Mouse (Mus musculus): ENCODE results near the gene Dnajc15. TPM values are rescaled to one million over a fixed set of nuclear protein-coding genes. Genes with fewer than 3 reads are reported as not detected.

Gene Dnajc15
- polyA plus RNA-seq, 1 experiment from 2014 or later, result 81.9 TPM

GRCm38 (mm10) chr14:77867601-77868000, 7.3 kb downstream of the Dnajc15 start:
- Histone ChIP-seq H3K4me1 (replicated peaks; ENCODE audit: control insufficient read depth, insufficient read depth, low read length) (no peaks in the 10 kb centered on the region), H3K4me3 (ENCODE audit: low read length) (no peak overlapping the region), H3K9me3 (ENCODE audit: control insufficient read depth, low read length) (no peaks in the 10 kb centered on the region), H3K27ac (ENCODE audit: low read length) (no peak overlapping the region), H3K4me2 (ENCODE audit: low read depth, low read length) (no peak overlapping the region), H3K9ac (ENCODE audit: low read length) (no peak overlapping the region), H3K36me3 (ENCODE audit: control insufficient read depth, insufficient read depth, low read length) (no peaks in the 10 kb centered on the region; the same call in 1 of the 2 replicates), H3K27me3 (ENCODE audit: control insufficient read depth, insufficient read depth, low read depth, low read length) (no peaks in the 10 kb centered on the region)
- 79% methylated on average over 5 of the region's 5 CpGs for WGBS
- no peak for ATAC-seq (ENCODE audit: low read depth)

GRCm38 (mm10) chr14:77864510-77864909, 10.4 kb downstream of the Dnajc15 start:
- H3K4me1 ChIP-seq (replicated peaks; ENCODE audit: control insufficient read depth, insufficient read depth, low read length), result no peaks in the 10 kb centered on the region
- no peak overlapping the region for H3K4me3 ChIP-seq (ENCODE audit: low read length)
- H3K9me3 ChIP-seq (ENCODE audit: control insufficient read depth, low read length), result no peaks in the 10 kb centered on the region
- no peak overlapping the region for H3K4me2 ChIP-seq (ENCODE audit: low read depth, low read length)
- no peak overlapping the region for H3K9ac ChIP-seq (ENCODE audit: low read length)
- WGBS, result 79% methylated on average over 6 of the region's 6 CpGs
- no peak overlapping the region for H3K27ac ChIP-seq (ENCODE audit: low read length)
- no peaks in the 10 kb centered on the region for H3K36me3 ChIP-seq (ENCODE audit: control insufficient read depth, insufficient read depth, low read length)
- no peak for ATAC-seq (ENCODE audit: low read depth)
- no peaks in the 10 kb centered on the region for H3K27me3 ChIP-seq (ENCODE audit: control insufficient read depth, insufficient read depth, low read depth, low read length)

GRCm38 (mm10) chr14:77864051-77864450, 10.9 kb downstream of the Dnajc15 start:
- H3K36me3 ChIP-seq (ENCODE audit: control insufficient read depth, insufficient read depth, low read length), result no peaks in the 10 kb centered on the region
- ATAC-seq (ENCODE audit: low read depth), result no peak
- no peak overlapping the region for H3K4me3 ChIP-seq (ENCODE audit: low read length)
- H3K4me1 ChIP-seq (replicated peaks; ENCODE audit: control insufficient read depth, insufficient read depth, low read length), result no peaks in the 10 kb centered on the region
- no peaks in the 10 kb centered on the region for H3K9me3 ChIP-seq (ENCODE audit: control insufficient read depth, low read length)
- no peaks in the 10 kb centered on the region for H3K27me3 ChIP-seq (ENCODE audit: control insufficient read depth, insufficient read depth, low read depth, low read length)
- H3K9ac ChIP-seq (ENCODE audit: low read length), result no peak overlapping the region
- H3K4me2 ChIP-seq (ENCODE audit: low read depth, low read length), result no peak overlapping the region
- WGBS, result 66% methylated on average over 3 of the region's 3 CpGs
- no peak overlapping the region for H3K27ac ChIP-seq (ENCODE audit: low read length)

GRCm38 (mm10) chr14:77860841-77861560, 13.9 kb downstream of the Dnajc15 start:
- Histone ChIP-seq H3K27me3 (ENCODE audit: control insufficient read depth, insufficient read depth, low read depth, low read length) (no peaks in the 10 kb centered on the region), H3K27ac (ENCODE audit: low read length) (no peak overlapping the region), H3K4me2 (ENCODE audit: low read depth, low read length) (no peak overlapping the region), H3K4me1 (replicated peaks; ENCODE audit: control insufficient read depth, insufficient read depth, low read length) (no peaks in the 10 kb centered on the region), H3K4me3 (ENCODE audit: low read length) (no peak overlapping the region), H3K36me3 (ENCODE audit: control insufficient read depth, insufficient read depth, low read length) (no peaks in the 10 kb centered on the region), H3K9me3 (ENCODE audit: control insufficient read depth, low read length) (no peaks in the 10 kb centered on the region), H3K9ac (ENCODE audit: low read length) (no peak overlapping the region)
- whole genome bisulfite sequencing, result 25% methylated on average over 5 of the region's 5 CpGs
- no peak for ATAC-seq (ENCODE audit: low read depth)

GRCm38 (mm10) chr14:77859894-77860293, 15.0 kb downstream of the Dnajc15 start:
- no peaks in the 10 kb centered on the region for H3K4me1 ChIP-seq (replicated peaks; ENCODE audit: control insufficient read depth, insufficient read depth, low read length)
- H3K4me3 ChIP-seq (ENCODE audit: low read length), result no peak overlapping the region
- no peak overlapping the region for H3K9ac ChIP-seq (ENCODE audit: low read length)
- no peaks in the 10 kb centered on the region for H3K27me3 ChIP-seq (ENCODE audit: control insufficient read depth, insufficient read depth, low read depth, low read length)
- H3K9me3 ChIP-seq (ENCODE audit: control insufficient read depth, low read length), result no peaks in the 10 kb centered on the region
- WGBS, result 100% methylated on average over 1 of the region's 1 CpGs
- no peaks in the 10 kb centered on the region for H3K36me3 ChIP-seq (ENCODE audit: control insufficient read depth, insufficient read depth, low read length)
- no peak overlapping the region for H3K27ac ChIP-seq (ENCODE audit: low read length)
- ATAC-seq (ENCODE audit: low read depth), result no peak
- H3K4me2 ChIP-seq (ENCODE audit: low read depth, low read length), result no peak overlapping the region

DNA sequence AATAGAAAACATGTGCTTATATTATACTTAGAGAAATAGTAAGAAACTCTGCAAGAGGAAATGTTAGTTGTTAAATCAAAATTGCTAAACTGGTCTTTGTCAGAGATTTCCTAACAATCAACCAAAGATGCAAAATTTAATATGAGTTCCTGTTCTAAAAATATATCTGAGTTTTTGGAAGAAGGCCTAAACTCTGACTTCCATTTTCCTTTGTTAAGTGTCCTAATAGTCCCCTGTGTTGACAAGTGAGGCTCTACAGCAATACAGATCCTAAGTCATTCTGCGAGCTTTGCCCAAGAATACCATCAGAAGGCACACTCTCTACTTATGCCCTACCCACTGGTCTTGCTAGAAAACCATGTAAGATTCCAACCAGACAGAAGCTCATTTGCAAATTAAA, 21.0 kb downstream of the Dnajc15 start:
- Histone ChIP-seq H3K4me1 (replicated peaks; ENCODE audit: control insufficient read depth, insufficient read depth, low read length) (no peaks in the 10 kb centered on the region), H3K27ac (ENCODE audit: low read length) (no peak overlapping the region), H3K9me3 (ENCODE audit: control insufficient read depth, low read length) (no peaks in the 10 kb centered on the region), H3K4me2 (ENCODE audit: low read depth, low read length) (no peak overlapping the region), H3K9ac (ENCODE audit: low read length) (no peak overlapping the region), H3K27me3 (ENCODE audit: control insufficient read depth, insufficient read depth, low read depth, low read length) (no peaks in the 10 kb centered on the region), H3K4me3 (ENCODE audit: low read length) (no peak overlapping the region), H3K36me3 (ENCODE audit: control insufficient read depth, insufficient read depth, low read length) (no peaks in the 10 kb centered on the region)
- 74% methylated on average over 1 of the region's 1 CpGs for WGBS
- no peak for ATAC-seq (ENCODE audit: low read depth)

DNA sequence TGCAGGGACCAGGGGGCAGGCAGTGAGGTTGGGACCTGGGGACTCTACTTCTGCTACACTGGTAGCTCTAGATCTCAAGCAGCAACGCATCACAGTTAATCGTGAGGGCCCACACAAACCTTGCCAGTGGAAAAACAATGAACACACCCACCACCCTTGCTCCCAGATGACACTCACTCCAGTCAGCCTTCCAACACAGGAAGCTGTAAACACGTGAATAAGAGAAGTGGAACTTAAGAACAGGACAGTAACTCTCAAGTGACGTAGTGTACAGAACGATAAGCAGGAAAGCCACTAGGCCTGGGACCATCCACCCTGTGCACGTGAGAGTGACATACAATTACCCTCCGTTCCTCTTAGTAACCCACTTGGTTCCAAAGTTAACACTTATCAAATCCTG, 25.1 kb downstream of the Dnajc15 start:
- Histone ChIP-seq H3K9ac (ENCODE audit: low read length) (no peak overlapping the region), H3K9me3 (ENCODE audit: control insufficient read depth, low read length) (no peaks in the 10 kb centered on the region), H3K27me3 (ENCODE audit: control insufficient read depth, insufficient read depth, low read depth, low read length) (no peaks in the 10 kb centered on the region), H3K27ac (ENCODE audit: low read length) (no peak overlapping the region), H3K4me2 (ENCODE audit: low read depth, low read length) (no peak overlapping the region), H3K36me3 (ENCODE audit: control insufficient read depth, insufficient read depth, low read length) (no peaks in the 10 kb centered on the region), H3K4me3 (ENCODE audit: low read length) (no peak overlapping the region), H3K4me1 (replicated peaks; ENCODE audit: control insufficient read depth, insufficient read depth, low read length) (no peaks in the 10 kb centered on the region)
- no peak for ATAC-seq (ENCODE audit: low read depth)
- 70% methylated on average over 7 of the region's 7 CpGs for WGBS

GRCm38 (mm10) chr14:77848349-77848748, 26.6 kb downstream of the Dnajc15 start:
- no peak for ATAC-seq (ENCODE audit: low read depth)
- Histone ChIP-seq H3K9me3 (ENCODE audit: control insufficient read depth, low read length) (no peaks in the 10 kb centered on the region), H3K27me3 (ENCODE audit: control insufficient read depth, insufficient read depth, low read depth, low read length) (no peaks in the 10 kb centered on the region), H3K27ac (ENCODE audit: low read length) (no peak overlapping the region), H3K9ac (ENCODE audit: low read length) (no peak overlapping the region), H3K4me1 (replicated peaks; ENCODE audit: control insufficient read depth, insufficient read depth, low read length) (no peaks in the 10 kb centered on the region), H3K4me3 (ENCODE audit: low read length) (no peak overlapping the region), H3K36me3 (ENCODE audit: control insufficient read depth, insufficient read depth, low read length) (no peaks in the 10 kb centered on the region), H3K4me2 (ENCODE audit: low read depth, low read length) (no peak overlapping the region)
- 65% methylated on average over 1 of the region's 1 CpGs for WGBS

DNA sequence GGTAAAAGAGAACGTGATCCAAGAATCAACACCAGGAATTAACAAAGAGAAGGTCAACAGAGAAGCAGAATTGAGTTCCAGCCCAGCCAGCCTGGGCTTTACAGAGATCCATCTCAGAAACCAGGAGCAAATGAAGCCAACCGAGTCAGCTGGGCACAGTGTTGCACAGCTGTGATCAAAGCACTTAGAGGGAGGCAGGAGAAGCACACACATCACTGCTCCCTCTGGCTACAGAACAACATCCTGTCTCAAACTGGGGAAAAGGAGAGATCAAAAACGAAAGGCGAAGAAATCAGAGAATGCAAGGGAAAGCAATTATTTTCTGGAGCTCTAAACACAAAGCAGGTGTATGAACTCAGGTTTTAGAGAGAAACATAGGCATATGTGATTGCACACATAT, 28.7 kb downstream of the Dnajc15 start:
- no peak overlapping the region for H3K4me3 ChIP-seq (ENCODE audit: low read length)
- WGBS, result 66% methylated on average over 4 of the region's 4 CpGs
- H3K4me1 ChIP-seq (replicated peaks; ENCODE audit: control insufficient read depth, insufficient read depth, low read length), result no peaks in the 10 kb centered on the region
- no peak overlapping the region for H3K4me2 ChIP-seq (ENCODE audit: low read depth, low read length)
- H3K9me3 ChIP-seq (ENCODE audit: control insufficient read depth, low read length), result no peaks in the 10 kb centered on the region
- no peak overlapping the region for H3K9ac ChIP-seq (ENCODE audit: low read length)
- H3K27ac ChIP-seq (ENCODE audit: low read length), result no peak overlapping the region
- ATAC-seq (ENCODE audit: low read depth), result no peak
- no peaks in the 10 kb centered on the region for H3K36me3 ChIP-seq (ENCODE audit: control insufficient read depth, insufficient read depth, low read length)
- H3K27me3 ChIP-seq (ENCODE audit: control insufficient read depth, insufficient read depth, low read depth, low read length), result no peaks in the 10 kb centered on the region

DNA sequence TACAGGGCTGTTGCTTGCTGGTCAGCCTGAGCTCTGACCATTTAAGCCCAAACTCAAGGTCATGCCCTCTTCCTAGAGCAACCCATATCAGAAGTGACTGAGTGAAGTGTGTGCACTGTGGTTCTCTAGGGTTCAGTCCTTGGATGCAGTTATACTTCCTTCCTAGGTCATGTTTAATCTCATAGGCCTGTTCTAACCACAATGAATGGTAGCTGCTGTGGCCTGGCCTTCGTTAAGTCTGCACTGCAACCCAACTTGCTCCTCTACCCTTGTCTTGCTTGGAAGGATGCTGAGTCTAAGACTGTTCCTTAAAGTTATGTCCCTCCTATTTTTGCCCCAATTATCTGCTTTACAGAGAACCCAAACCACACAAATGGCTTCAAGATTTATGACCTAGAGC, 29.4 kb downstream of the Dnajc15 start:
- Histone ChIP-seq H3K36me3 (ENCODE audit: control insufficient read depth, insufficient read depth, low read length) (no peaks in the 10 kb centered on the region), H3K9ac (ENCODE audit: low read length) (no peak overlapping the region), H3K9me3 (ENCODE audit: control insufficient read depth, low read length) (no peaks in the 10 kb centered on the region), H3K4me2 (ENCODE audit: low read depth, low read length) (no peak overlapping the region), H3K27ac (ENCODE audit: low read length) (no peak overlapping the region), H3K27me3 (ENCODE audit: control insufficient read depth, insufficient read depth, low read depth, low read length) (no peaks in the 10 kb centered on the region), H3K4me1 (replicated peaks; ENCODE audit: control insufficient read depth, insufficient read depth, low read length) (no peaks in the 10 kb centered on the region), H3K4me3 (ENCODE audit: low read length) (no peak overlapping the region)
- WGBS, result 74% methylated on average over 1 of the region's 1 CpGs
- no peak for ATAC-seq (ENCODE audit: low read depth)

All from lung, embryonic 16.5 days (tissue).